Mouse (Mus musculus): ENCODE data around the gene Gfy.

GRCm38 (mm10) chr7:45198961-45199360 is 19.6 kb upstream of the Gfy start:
- TF ChIP-seq CTCF (IDR thresholded peaks at IDR 0.05; ENCODE audit: control insufficient read depth, insufficient read depth, low read length) = no peak
- TF ChIP-seq POLR2A (IDR thresholded peaks at IDR 0.05; ENCODE audit: borderline replicate concordance, control insufficient read depth, low read depth, low read length) = no peak

Data from bone marrow, adult 2 months (tissue).